In genomic region chr3:131476002-131476401, GRCm38 (mm10) we compare ENCODE assay signal across 19 mouse cellular contexts. TPM values are rescaled to one million over a fixed set of nuclear protein-coding genes. Genes with fewer than 3 reads are reported as not detected.
A peak's percentile ranks its signal among the peaks of the same experiment; 100 is the strongest.
DNase-seq lines count a peak whose midpoint lies in the region; ATAC-seq lines count a peak whose summit lies in the region.
"Had no signal": no experiment of that assay in that cellular context is flagged by ENCODE, and none has a peak within 500 bp of the region (broad histone marks: within the 10 kb centered on the region; RNA-seq: fewer than 3 reads in every experiment).

No protein-coding gene starts in this region.

- DNase-seq in ES-CJ7 (ENCODE audit: low read depth, low spot score), result peak; percentile 27
- peak; percentile 44 for DNase-seq in R1 (ENCODE audit: low read depth, low spot score)
- no peak for DNase-seq in cerebellum, adult 9-11 months
- no peak for DNase-seq in left cerebral cortex, adult 11 months (ENCODE audit: low spot score)
- DNase-seq: adrenal gland, adult 2 months; cerebellum, adult 8-10 months; forebrain, postnatal 0 days; gastrocnemius, postnatal 14 days; heart, adult 18-20 months; heart, postnatal 4 days; kidney, adult 9 months; kidney, postnatal 10 days; layer of hippocampus, adult 9-11 months; thymus, postnatal 4 days had no signal

- ATAC-seq in hematopoietic stem cell, adult 5-6 weeks (replicated peaks in 1 of 2; ENCODE audit: insufficient read depth in 1 of 2, low FRiP score in 2 of 2, low TSS enrichment in 1 of 2, low read depth in 1 of 2, poor library complexity in 2 of 2, severe bottlenecking in 2 of 2), result peak; percentile 39 to 48; a peak in 2 of 4 replicates
- peak; percentile 56 for ATAC-seq in neutrophil, adult 5-6 weeks (ENCODE audit: extremely low read depth, insufficient number of reproducible peaks, low FRiP score, poor library complexity, severe bottlenecking)
- ATAC-seq: activated CD4-positive, CD25-positive, alpha-beta regulatory T cell, adult 4 months; forebrain, postnatal 0 days; intestine, postnatal 0 days; midbrain, embryonic 16.5 days had no signal

RNA-seq across cellular contexts. Expression of gene Sgms2, which starts 15.2 kb away (rescaled TPM):
- 1.3 and 8.7 TPM in 2 replicates for total RNA-seq in hematopoietic stem cell, adult 5-6 weeks (2017)
- total RNA-seq in neutrophil, adult 5-6 weeks (2017), result 50.2 and 60.1 TPM in 2 replicates

Comparison
In these comparisons a context has a peak if more than half of its experiments do, and no peak if none do; other contexts are left out.
1. DNase-seq: peak in ES-CJ7 (single experiment) and R1 (single experiment); none in cerebellum, adult 9-11 months (single experiment) and left cerebral cortex, adult 11 months (single experiment).